ENCODE assay signal across 8 mouse cellular contexts in genomic region chr15:102376453-102377162, GRCm38 (mm10). TPM values are rescaled to one million over a fixed set of nuclear protein-coding genes. Genes with fewer than 3 reads are reported as not detected.
A peak's percentile ranks its signal among the peaks of the same experiment; 100 is the strongest.
DNase-seq lines count a peak whose midpoint lies in the region; ATAC-seq lines count a peak whose summit lies in the region.

No protein-coding gene starts in this region.

- WGBS in kidney, embryonic 15.5 days = under 1% methylated on average over 31 of the region's 43 CpGs
- WGBS in embryonic facial prominence, embryonic 14.5 days = 1% methylated on average over 27 of the region's 43 CpGs
- under 1% methylated on average over 43 of the region's 43 CpGs for WGBS in limb, embryonic 10.5 days
- WGBS in midbrain, embryonic 10.5 days = under 1% methylated on average over 43 of the region's 43 CpGs
- WGBS in stomach, embryonic 16.5 days = 1% methylated on average over 43 of the region's 43 CpGs

- peak overlapping the region; percentile 97 for H3K4me2 ChIP-seq in kidney, embryonic 15.5 days
- H3K4me2 ChIP-seq in embryonic facial prominence, embryonic 14.5 days (ENCODE audit: low read depth, low read length) = peak overlapping the region; percentile 79
- H3K4me2 ChIP-seq in stomach, embryonic 16.5 days (ENCODE audit: low read depth, low read length) = peak overlapping the region; percentile 99

- DNase-seq in kidney, adult 11 months = no peak
- DNase-seq in adipocyte (ENCODE audit: low spot score) = peak; percentile 67
- peak; percentile 87 for DNase-seq in embryonic facial prominence, embryonic 14.5 days (ENCODE audit: low spot score)
- DNase-seq in heart, postnatal 14 days = peak; percentile 70 to 73
- peak; percentile 85 for DNase-seq in limb, embryonic 10.5 days (ENCODE audit: low spot score)
- peak; percentile 76 for DNase-seq in midbrain, embryonic 10.5 days (ENCODE audit: low spot score)

- H3K4me3 ChIP-seq in kidney, embryonic 15.5 days (replicated peaks) = peak overlapping the region; percentile 64
- H3K4me3 ChIP-seq in embryonic facial prominence, embryonic 14.5 days (ENCODE audit: low read depth, low read length) = peak overlapping the region; percentile 52
- peak overlapping the region; percentile 63 for H3K4me3 ChIP-seq in limb, embryonic 10.5 days
- peak overlapping the region; percentile 72 for H3K4me3 ChIP-seq in midbrain, embryonic 10.5 days
- peak overlapping the region; percentile 73 for H3K4me3 ChIP-seq in stomach, embryonic 16.5 days (replicated peaks; ENCODE audit: low read length)

- H3K4me1 ChIP-seq in kidney, embryonic 15.5 days = peaks cover 27% of the 10 kb centered on the region
- H3K4me1 ChIP-seq in embryonic facial prominence, embryonic 14.5 days (ENCODE audit: control insufficient read depth, insufficient read depth, low read length) = peaks cover 18% of the 10 kb centered on the region
- peaks cover 42% of the 10 kb centered on the region for H3K4me1 ChIP-seq in limb, embryonic 10.5 days
- peaks cover 23% of the 10 kb centered on the region for H3K4me1 ChIP-seq in midbrain, embryonic 10.5 days
- H3K4me1 ChIP-seq in stomach, embryonic 16.5 days (ENCODE audit: control insufficient read depth, insufficient read depth, low read length) = peaks cover 14% of the 10 kb centered on the region

- H3K9ac ChIP-seq in kidney, embryonic 15.5 days = peak overlapping the region; percentile 66
- H3K9ac ChIP-seq in embryonic facial prominence, embryonic 14.5 days (ENCODE audit: low read depth, low read length) = peak overlapping the region; percentile 66
- peak overlapping the region; percentile 82 for H3K9ac ChIP-seq in stomach, embryonic 16.5 days (ENCODE audit: low read length)

- intact Hi-C loops in heart, postnatal 14 days (cut with DNase I) = loop anchor here (1.0 to 5.0 kb wide), 3 partner anchors 21 to 89 kb away; no protein-coding TSS in a partner anchor

- H3K36me3 ChIP-seq in kidney, embryonic 15.5 days = no peaks in the 10 kb centered on the region
- no peaks in the 10 kb centered on the region for H3K36me3 ChIP-seq in embryonic facial prominence, embryonic 14.5 days (ENCODE audit: control insufficient read depth, insufficient read depth, low read length)
- no peaks in the 10 kb centered on the region for H3K36me3 ChIP-seq in limb, embryonic 10.5 days
- no peaks in the 10 kb centered on the region for H3K36me3 ChIP-seq in midbrain, embryonic 10.5 days
- no peaks in the 10 kb centered on the region for H3K36me3 ChIP-seq in stomach, embryonic 16.5 days (ENCODE audit: control insufficient read depth, insufficient read depth, low read length)

- peak; percentile 85 for ATAC-seq in kidney, embryonic 15.5 days (replicated peaks; ENCODE audit: low FRiP score)
- peak; percentile 84 for ATAC-seq in embryonic facial prominence, embryonic 14.5 days (ENCODE audit: low read depth)
- peak; percentile 81 for ATAC-seq in stomach, embryonic 16.5 days (ENCODE audit: insufficient read depth, low FRiP score)

- H3K27me3 ChIP-seq in kidney, embryonic 15.5 days = no peaks in the 10 kb centered on the region; the same call in 1 of the 2 replicates
- no peaks in the 10 kb centered on the region for H3K27me3 ChIP-seq in embryonic facial prominence, embryonic 14.5 days (replicated peaks; ENCODE audit: control insufficient read depth, insufficient read depth, low read length)
- H3K27me3 ChIP-seq in limb, embryonic 10.5 days (ENCODE audit: low read depth, poor library complexity, severe bottlenecking) = 0 out of 2 replicates have a peak, but pooled peaks cover 3% of the 10 kb centered on the region
- peaks cover 49% of the 10 kb centered on the region for H3K27me3 ChIP-seq in midbrain, embryonic 10.5 days (ENCODE audit: low read depth, poor library complexity, severe bottlenecking)
- H3K27me3 ChIP-seq in stomach, embryonic 16.5 days (ENCODE audit: control insufficient read depth, insufficient read depth, low read length) = no peaks in the 10 kb centered on the region

- peak overlapping the region; percentile 86 for H3K27ac ChIP-seq in kidney, embryonic 15.5 days
- peak overlapping the region; percentile 88 for H3K27ac ChIP-seq in embryonic facial prominence, embryonic 14.5 days (replicated peaks; ENCODE audit: low read depth, low read length)
- peak overlapping the region; percentile 91 for H3K27ac ChIP-seq in limb, embryonic 10.5 days
- peak overlapping the region; percentile 79 for H3K27ac ChIP-seq in midbrain, embryonic 10.5 days (replicated peaks)
- peak overlapping the region; percentile 75 for H3K27ac ChIP-seq in stomach, embryonic 16.5 days (ENCODE audit: low read length)

- no peaks in the 10 kb centered on the region for H3K9me3 ChIP-seq in kidney, embryonic 15.5 days (replicated peaks)
- H3K9me3 ChIP-seq in embryonic facial prominence, embryonic 14.5 days (ENCODE audit: control insufficient read depth, low read length) = no peaks in the 10 kb centered on the region
- no peaks in the 10 kb centered on the region for H3K9me3 ChIP-seq in limb, embryonic 10.5 days (replicated peaks)
- no peaks in the 10 kb centered on the region for H3K9me3 ChIP-seq in midbrain, embryonic 10.5 days (replicated peaks)
- H3K9me3 ChIP-seq in stomach, embryonic 16.5 days (replicated peaks; ENCODE audit: control insufficient read depth, low read length) = no peaks in the 10 kb centered on the region

RNA-seq across cellular contexts. Expression of gene Sp7, which starts 9.6 kb away (rescaled TPM):
- 1.3 and 5.9 TPM in 2 replicates for polyA plus RNA-seq in kidney, embryonic 15.5 days (2015; fragmentation: Nextera tagmentation; extraction: Ambion mirVana)
- polyA plus RNA-seq in embryonic facial prominence, embryonic 14.5 days (2014; fragmentation: Nextera tagmentation; extraction: Ambion mirVana) = 31.2 and 45.0 TPM in 2 replicates
- not detected for total RNA-seq in heart, postnatal 14 days (2021)
- 1.6 and 1.8 TPM in 2 replicates for polyA plus RNA-seq in limb, embryonic 10.5 days (2016; fragmentation: Nextera tagmentation; extraction: Ambion mirVana)
- 0.59 and 0.66 TPM in 2 replicates for polyA plus RNA-seq in midbrain, embryonic 10.5 days (2016; fragmentation: Nextera tagmentation; extraction: Ambion mirVana)
- 1.3 TPM in 2 replicates for polyA plus RNA-seq in stomach, embryonic 16.5 days (2015; fragmentation: Nextera tagmentation; extraction: Ambion mirVana)

RNA-seq across cellular contexts. Expression of gene Aaas, which starts 26.0 kb away (rescaled TPM):
- 83.2 and 83.7 TPM in 2 replicates for polyA plus RNA-seq in kidney, embryonic 15.5 days (2015; fragmentation: Nextera tagmentation; extraction: Ambion mirVana)
- 52.5 and 60.5 TPM in 2 replicates for polyA plus RNA-seq in embryonic facial prominence, embryonic 14.5 days (2014; fragmentation: Nextera tagmentation; extraction: Ambion mirVana)
- 10 to 100 TPM in 1 of 2 experiments, 1 to 10 TPM in 1; 9.5 to 15.2 TPM for total RNA-seq in heart, postnatal 14 days (2021)
- polyA plus RNA-seq in limb, embryonic 10.5 days (2016; fragmentation: Nextera tagmentation; extraction: Ambion mirVana) = 150 and 163 TPM in 2 replicates
- 115 and 128 TPM in 2 replicates for polyA plus RNA-seq in midbrain, embryonic 10.5 days (2016; fragmentation: Nextera tagmentation; extraction: Ambion mirVana)
- 55.4 and 57.0 TPM in 2 replicates for polyA plus RNA-seq in stomach, embryonic 16.5 days (2015; fragmentation: Nextera tagmentation; extraction: Ambion mirVana)

RNA-seq across cellular contexts. Expression of gene Sp1, which starts 29.3 kb away (rescaled TPM):
- polyA plus RNA-seq in kidney, embryonic 15.5 days (2015; fragmentation: Nextera tagmentation; extraction: Ambion mirVana) = 10.8 and 11.1 TPM in 2 replicates
- polyA plus RNA-seq in embryonic facial prominence, embryonic 14.5 days (2014; fragmentation: Nextera tagmentation; extraction: Ambion mirVana) = 15.5 and 16.5 TPM in 2 replicates
- 10 to 100 TPM; 47.5 to 52.3 TPM for total RNA-seq in heart, postnatal 14 days (2021)
- 9.1 and 9.8 TPM in 2 replicates for polyA plus RNA-seq in limb, embryonic 10.5 days (2016; fragmentation: Nextera tagmentation; extraction: Ambion mirVana)
- 7.9 and 8.9 TPM in 2 replicates for polyA plus RNA-seq in midbrain, embryonic 10.5 days (2016; fragmentation: Nextera tagmentation; extraction: Ambion mirVana)
- 9.5 and 10.3 TPM in 2 replicates for polyA plus RNA-seq in stomach, embryonic 16.5 days (2015; fragmentation: Nextera tagmentation; extraction: Ambion mirVana)

RNA-seq across cellular contexts. Expression of gene Myg1, which starts 45.1 kb away (rescaled TPM):
- polyA plus RNA-seq in kidney, embryonic 15.5 days (2015; fragmentation: Nextera tagmentation; extraction: Ambion mirVana) = 106 and 122 TPM in 2 replicates
- 79.0 and 83.2 TPM in 2 replicates for polyA plus RNA-seq in embryonic facial prominence, embryonic 14.5 days (2014; fragmentation: Nextera tagmentation; extraction: Ambion mirVana)
- total RNA-seq in heart, postnatal 14 days (2021) = 10 to 100 TPM; 21.0 to 24.3 TPM
- 123 and 135 TPM in 2 replicates for polyA plus RNA-seq in limb, embryonic 10.5 days (2016; fragmentation: Nextera tagmentation; extraction: Ambion mirVana)
- 125 and 134 TPM in 2 replicates for polyA plus RNA-seq in midbrain, embryonic 10.5 days (2016; fragmentation: Nextera tagmentation; extraction: Ambion mirVana)
- polyA plus RNA-seq in stomach, embryonic 16.5 days (2015; fragmentation: Nextera tagmentation; extraction: Ambion mirVana) = 80.7 and 81.8 TPM in 2 replicates

RNA-seq across cellular contexts. Expression of gene Pfdn5, which starts 50.7 kb away (rescaled TPM):
- 382 and 393 TPM in 2 replicates for polyA plus RNA-seq in kidney, embryonic 15.5 days (2015; fragmentation: Nextera tagmentation; extraction: Ambion mirVana)
- polyA plus RNA-seq in embryonic facial prominence, embryonic 14.5 days (2014; fragmentation: Nextera tagmentation; extraction: Ambion mirVana) = 466 and 478 TPM in 2 replicates
- 100 to 1,000 TPM; 262 to 287 TPM for total RNA-seq in heart, postnatal 14 days (2021)
- 351 and 381 TPM in 2 replicates for polyA plus RNA-seq in limb, embryonic 10.5 days (2016; fragmentation: Nextera tagmentation; extraction: Ambion mirVana)
- polyA plus RNA-seq in midbrain, embryonic 10.5 days (2016; fragmentation: Nextera tagmentation; extraction: Ambion mirVana) = 335 and 345 TPM in 2 replicates
- 305 and 321 TPM in 2 replicates for polyA plus RNA-seq in stomach, embryonic 16.5 days (2015; fragmentation: Nextera tagmentation; extraction: Ambion mirVana)
